Mouse (Mus musculus): ENCODE measurements around the gene Adcy2. TPM values are rescaled to one million over a fixed set of nuclear protein-coding genes. Genes with fewer than 3 reads are reported as not detected.

Gene Adcy2
- polyA plus RNA-seq, 1 experiment from 2014 or later: 0.31 TPM

DNA sequence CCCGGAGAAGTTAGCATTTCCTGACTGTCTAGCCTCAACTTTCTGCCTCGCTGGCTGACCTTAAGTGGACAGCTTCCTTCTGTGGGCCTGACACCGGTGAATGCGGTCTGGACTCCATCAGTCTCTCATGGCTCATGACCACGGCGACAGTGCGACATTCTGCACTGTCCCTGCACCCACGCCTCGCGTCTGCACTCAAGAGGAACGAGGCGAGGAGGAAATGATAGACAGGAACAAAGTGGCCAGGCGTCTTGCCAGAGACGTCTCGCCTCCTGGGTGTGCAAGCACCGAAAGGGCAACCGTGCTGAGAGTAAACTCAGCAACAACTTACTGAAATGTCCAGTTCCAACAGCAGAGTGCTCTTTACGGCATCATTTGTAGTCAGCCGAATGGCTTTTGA is 427.1 kb downstream of the Adcy2 start:
- ATAC-seq (no peak), DNase-seq (no peak)
- no peaks in the 10 kb centered on the region for H3K27me3 ChIP-seq (ENCODE audit: insufficient read depth, low read length)
- no peaks in the 10 kb centered on the region for H3K9me3 ChIP-seq (ENCODE audit: low read length)
- peaks cover 26% of the 10 kb centered on the region for H3K36me3 ChIP-seq (replicated peaks; ENCODE audit: insufficient read depth, low read length)
- WGBS (ENCODE audit: insufficient replicate concordance): 80% methylated on average over 19 of the region's 19 CpGs
- TF ChIP-seq CTCF (IDR thresholded peaks at IDR 0.05; ENCODE audit: low read depth): no peak
- no peak for TF ChIP-seq EP300 (IDR thresholded peaks at IDR 0.05; ENCODE audit: low read depth)
- no peaks in the 10 kb centered on the region for H3K4me1 ChIP-seq (ENCODE audit: insufficient read depth)
- no peak overlapping the region for H3K4me3 ChIP-seq (ENCODE audit: low read depth, low read length)
- H3K4me2 ChIP-seq (ENCODE audit: low read depth, low read length): no peak overlapping the region
- H3K9ac ChIP-seq (replicated peaks): no peak overlapping the region
- H3K27ac ChIP-seq (ENCODE audit: low read depth): no peak overlapping the region

Data from liver, postnatal 0 days (tissue).